In genomic region chr2:31442480-31443160, GRCm38 (mm10) we compare ENCODE assay signal across 8 mouse cellular contexts. TPM values are rescaled to one million over a fixed set of nuclear protein-coding genes. Genes with fewer than 3 reads are reported as not detected.
DNase-seq lines count a peak whose midpoint lies in the region; ATAC-seq lines count a peak whose summit lies in the region.

No protein-coding gene starts in this region.

- H3K9me3 ChIP-seq in hindbrain, embryonic 15.5 days: no peaks in the 10 kb centered on the region
- H3K9me3 ChIP-seq in forebrain, embryonic 15.5 days: no peaks in the 10 kb centered on the region

- H3K9ac ChIP-seq in hindbrain, embryonic 15.5 days: no peak overlapping the region
- no peak overlapping the region for H3K9ac ChIP-seq in forebrain, embryonic 15.5 days (replicated peaks)

- H3K4me3 ChIP-seq in hindbrain, embryonic 15.5 days: no peak overlapping the region
- H3K4me3 ChIP-seq in forebrain, embryonic 15.5 days: no peak overlapping the region

- no peak overlapping the region for H3K27ac ChIP-seq in hindbrain, embryonic 15.5 days (replicated peaks)
- H3K27ac ChIP-seq in forebrain, embryonic 15.5 days (replicated peaks): no peak overlapping the region

- H3K4me1 ChIP-seq in hindbrain, embryonic 15.5 days (replicated peaks): 0 out of 2 replicates have a peak, but pooled peaks cover 3% of the 10 kb centered on the region
- H3K4me1 ChIP-seq in forebrain, embryonic 15.5 days: no peaks in the 10 kb centered on the region

- DNase-seq in left cerebral cortex, adult 11 months (ENCODE audit: low spot score): peak; percentile 47
- no peak for DNase-seq in left cerebral cortex, postnatal 10 days (ENCODE audit: extremely low spot score in 1 of 2, low spot score in 2 of 2)
- DNase-seq in brain, adult 2 months (ENCODE audit: low read depth, low spot score): peak; percentile 90

- H3K27me3 ChIP-seq in hindbrain, embryonic 15.5 days: 0 out of 2 replicates have a peak, but pooled peaks cover 2% of the 10 kb centered on the region
- no peaks in the 10 kb centered on the region for H3K27me3 ChIP-seq in forebrain, embryonic 15.5 days

- WGBS in hindbrain, embryonic 15.5 days: 51% methylated on average over 11 of the region's 11 CpGs
- WGBS in forebrain, embryonic 15.5 days: 65% methylated on average over 11 of the region's 11 CpGs

- H3K36me3 ChIP-seq in hindbrain, embryonic 15.5 days: no peaks in the 10 kb centered on the region
- no peaks in the 10 kb centered on the region for H3K36me3 ChIP-seq in forebrain, embryonic 15.5 days

- intact Hi-C loops in left cerebral cortex, postnatal 10 days (cut with DNase I): no loop called here

- no peak overlapping the region for H3K4me2 ChIP-seq in hindbrain, embryonic 15.5 days
- no peak overlapping the region for H3K4me2 ChIP-seq in forebrain, embryonic 15.5 days (replicated peaks)

- peak; percentile 65; the same call in 1 of the 2 replicates for ATAC-seq in hindbrain, embryonic 15.5 days (ENCODE audit: low FRiP score, low read depth)
- peak; percentile 66; the same call in 1 of the 2 replicates for ATAC-seq in megakaryocyte, adult 5-6 weeks (ENCODE audit: poor library complexity, severe bottlenecking)
- no peak for ATAC-seq in cerebellum, adult (ENCODE audit: insufficient number of reproducible peaks, low FRiP score, low TSS enrichment)
- no peak for ATAC-seq in inflammation-experienced regulatory T-cells, adult 6 months
- ATAC-seq in forebrain, embryonic 15.5 days (replicated peaks): no peak

RNA-seq across cellular contexts. Expression of gene Ass1, which starts 27.4 kb away (rescaled TPM):
- 10 to 100 TPM; 20.6 to 21.2 TPM for total RNA-seq in left cerebral cortex, postnatal 10 days (2021)
- 9.8 and 10.3 TPM in 2 replicates for polyA plus RNA-seq in hindbrain, embryonic 15.5 days (2015; fragmentation: Nextera tagmentation; extraction: Ambion mirVana)
- 137 and 147 TPM in 2 replicates for total RNA-seq in megakaryocyte, adult 5-6 weeks (2015)
- 184 and 194 TPM in 2 replicates for total RNA-seq in megakaryocyte, adult 5-6 weeks (2017)
- polyA plus RNA-seq in inflammation-experienced regulatory T-cells, adult 6 months (2017; shearing (Covaris generic)): 100 to 1,000 TPM; 342 to 389 (median 381) TPM
- 4.5 and 6.3 TPM in 2 replicates for polyA plus RNA-seq in forebrain, embryonic 15.5 days (2015; fragmentation: Nextera tagmentation; extraction: Ambion mirVana)

Comparison
In these comparisons a context has a peak if more than half of its experiments do, and no peak if none do; other contexts are left out.
1. DNase-seq: peak in left cerebral cortex, adult 11 months (single experiment) and brain, adult 2 months (single experiment); none in left cerebral cortex, postnatal 10 days (0 of 2).
2. ATAC-seq: peak in hindbrain, embryonic 15.5 days (single experiment) and megakaryocyte, adult 5-6 weeks (single experiment); none in cerebellum, adult (single experiment), inflammation-experienced regulatory T-cells, adult 6 months (single experiment) and forebrain, embryonic 15.5 days (single experiment).
3. RNA of gene Ass1, which starts 27.4 kb away (polyA plus RNA-seq): 342 to 389 TPM in inflammation-experienced regulatory T-cells, adult 6 months; 9.8 to 10.3 TPM in hindbrain, embryonic 15.5 days and 4.5 to 6.3 TPM in forebrain, embryonic 15.5 days; every median in the first group is over 10 times any median in the second.